Mouse (Mus musculus): ENCODE measurements at regions not wholly inside any gene's neighbourhood (a gene's known extent, or its start where the extent isn't known, plus 50 kb on each side); places are given as distances from the start of the nearest gene placed in this dataset.

GRCm38 (mm10) chr2:79510485-79511094 is 54.0 kb upstream of the Cerkl start:
- Histone ChIP-seq H3K36me3 (ENCODE audit: control insufficient read depth, insufficient read depth, low read length, poor library complexity, severe bottlenecking) (no peaks in the 10 kb centered on the region), H3K4me1 (ENCODE audit: control insufficient read depth in 2 of 2, insufficient read depth in 2 of 2, low read length in 2 of 2, poor library complexity in 1 of 2) (no peaks in the 10 kb centered on the region), H3K9me3 (ENCODE audit: control insufficient read depth, insufficient read depth, low read depth, low read length) (no peaks in the 10 kb centered on the region), H3K9ac (ENCODE audit: insufficient read depth, low read depth, low read length, poor library complexity, severe bottlenecking) (no peak overlapping the region), H3K27ac (ENCODE audit: insufficient read depth, low read depth, low read length, poor library complexity, severe bottlenecking) (no peak overlapping the region), H3K4me3 (ENCODE audit: insufficient read depth in 1 of 2, low read depth in 1 of 2, low read length in 2 of 2, poor library complexity in 1 of 2, severe bottlenecking in 1 of 2) (no peak overlapping the region)
- in situ Hi-C loops (cut with MboI; ENCODE audit: low sequenced_read_pairs in 2 of 2, unreplicated experiment in 2 of 2) = no loop called here
- TF ChIP-seq ZC3H11A (IDR thresholded peaks at IDR 0.05; ENCODE audit: borderline replicate concordance, low read depth, low read length) (no peak), CHD2 (IDR thresholded peaks at IDR 0.05; ENCODE audit: low read depth, low read length) (no peak), ZNF384 (IDR thresholded peaks at IDR 0.05; ENCODE audit: low read depth, low read length) (no peak), MAFK (IDR thresholded peaks at IDR 0.05; ENCODE audit: insufficient read depth, low read depth, low read length) (no peak), HCFC1 (IDR thresholded peaks at IDR 0.05; ENCODE audit: borderline replicate concordance, insufficient read depth, low read length) (no peak)
- DNase-seq (ENCODE audit: low read depth, low spot score) = no peak

- TF ChIP-seq HCFC1 (IDR thresholded peaks at IDR 0.05; ENCODE audit: borderline replicate concordance, insufficient read depth, low read length) = no peak
- TF ChIP-seq ZNF384 (IDR thresholded peaks at IDR 0.05; ENCODE audit: low read depth, low read length) = no peak
- no peak for TF ChIP-seq ZC3H11A (IDR thresholded peaks at IDR 0.05; ENCODE audit: borderline replicate concordance, low read depth, low read length)
- TF ChIP-seq CHD2 (IDR thresholded peaks at IDR 0.05; ENCODE audit: low read depth, low read length) = no peak
- Histone ChIP-seq H3K9ac (ENCODE audit: insufficient read depth, low read depth, low read length, poor library complexity, severe bottlenecking) (no peak overlapping the region), H3K27ac (ENCODE audit: insufficient read depth, low read depth, low read length, poor library complexity, severe bottlenecking) (no peak overlapping the region), H3K36me3 (ENCODE audit: control insufficient read depth, insufficient read depth, low read length, poor library complexity, severe bottlenecking) (no peaks in the 10 kb centered on the region), H3K4me1 (ENCODE audit: control insufficient read depth in 2 of 2, insufficient read depth in 2 of 2, low read length in 2 of 2, poor library complexity in 1 of 2) (no peaks in the 10 kb centered on the region), H3K9me3 (ENCODE audit: control insufficient read depth, insufficient read depth, low read depth, low read length) (no peaks in the 10 kb centered on the region), H3K4me3 (ENCODE audit: insufficient read depth in 1 of 2, low read depth in 1 of 2, low read length in 2 of 2, poor library complexity in 1 of 2, severe bottlenecking in 1 of 2) (no peak overlapping the region)
- in situ Hi-C loops (cut with MboI; ENCODE audit: low sequenced_read_pairs in 2 of 2, unreplicated experiment in 2 of 2) = no loop called here
- DNase-seq (ENCODE audit: low read depth, low spot score) = no peak
Measured at GRCm38 (mm10) chr2:79511108-79511507, 54.5 kb upstream of the Cerkl start.

- H3K9me3 ChIP-seq (ENCODE audit: control insufficient read depth, insufficient read depth, low read depth, low read length) = no peaks in the 10 kb centered on the region
- H3K4me3 ChIP-seq (ENCODE audit: insufficient read depth in 1 of 2, low read depth in 1 of 2, low read length in 2 of 2, poor library complexity in 1 of 2, severe bottlenecking in 1 of 2) = no peak overlapping the region
- no peak overlapping the region for H3K9ac ChIP-seq (ENCODE audit: insufficient read depth, low read depth, low read length, poor library complexity, severe bottlenecking)
- no peaks in the 10 kb centered on the region for H3K4me1 ChIP-seq (ENCODE audit: control insufficient read depth in 2 of 2, insufficient read depth in 2 of 2, low read length in 2 of 2, poor library complexity in 1 of 2)
- no peak overlapping the region for H3K27ac ChIP-seq (ENCODE audit: insufficient read depth, low read depth, low read length, poor library complexity, severe bottlenecking)
- H3K36me3 ChIP-seq (ENCODE audit: control insufficient read depth, insufficient read depth, low read length, poor library complexity, severe bottlenecking) = no peaks in the 10 kb centered on the region
- peak; percentile 41 for DNase-seq (ENCODE audit: low read depth, low spot score)
- TF ChIP-seq ZNF384 (IDR thresholded peaks at IDR 0.05; ENCODE audit: low read depth, low read length) (no peak), HCFC1 (IDR thresholded peaks at IDR 0.05; ENCODE audit: borderline replicate concordance, insufficient read depth, low read length) (no peak), CHD2 (IDR thresholded peaks at IDR 0.05; ENCODE audit: low read depth, low read length) (no peak), ZC3H11A (IDR thresholded peaks at IDR 0.05; ENCODE audit: borderline replicate concordance, low read depth, low read length) (peak; percentile 75), MAFK (IDR thresholded peaks at IDR 0.05; ENCODE audit: insufficient read depth, low read depth, low read length) (no peak)
- in situ Hi-C loops (cut with MboI; ENCODE audit: low sequenced_read_pairs in 2 of 2, unreplicated experiment in 2 of 2) = no loop called here
Measured at GRCm38 (mm10) chr2:79511676-79512323, 55.2 kb upstream of the Cerkl start.

- no peaks in the 10 kb centered on the region for H3K4me1 ChIP-seq (ENCODE audit: control insufficient read depth in 2 of 2, insufficient read depth in 2 of 2, low read length in 2 of 2, poor library complexity in 1 of 2)
- no peak overlapping the region for H3K27ac ChIP-seq (ENCODE audit: insufficient read depth, low read depth, low read length, poor library complexity, severe bottlenecking)
- no peaks in the 10 kb centered on the region for H3K9me3 ChIP-seq (ENCODE audit: control insufficient read depth, insufficient read depth, low read depth, low read length)
- H3K4me3 ChIP-seq (ENCODE audit: insufficient read depth in 1 of 2, low read depth in 1 of 2, low read length in 2 of 2, poor library complexity in 1 of 2, severe bottlenecking in 1 of 2) = no peak overlapping the region
- no peaks in the 10 kb centered on the region for H3K36me3 ChIP-seq (ENCODE audit: control insufficient read depth, insufficient read depth, low read length, poor library complexity, severe bottlenecking)
- no peak for TF ChIP-seq CHD2 (IDR thresholded peaks at IDR 0.05; ENCODE audit: low read depth, low read length)
- TF ChIP-seq ZNF384 (IDR thresholded peaks at IDR 0.05; ENCODE audit: low read depth, low read length) = no peak
- TF ChIP-seq ZC3H11A (IDR thresholded peaks at IDR 0.05; ENCODE audit: borderline replicate concordance, low read depth, low read length) = no peak
- TF ChIP-seq MAFK (IDR thresholded peaks at IDR 0.05; ENCODE audit: insufficient read depth, low read depth, low read length) = no peak
- no peak for TF ChIP-seq HCFC1 (IDR thresholded peaks at IDR 0.05; ENCODE audit: borderline replicate concordance, insufficient read depth, low read length)
- H3K9ac ChIP-seq (ENCODE audit: insufficient read depth, low read depth, low read length, poor library complexity, severe bottlenecking) = no peak overlapping the region
- DNase-seq (ENCODE audit: low read depth, low spot score) = no peak
- in situ Hi-C loops (cut with MboI; ENCODE audit: low sequenced_read_pairs in 2 of 2, unreplicated experiment in 2 of 2) = no loop called here
Measured at GRCm38 (mm10) chr2:79512374-79512773, 55.8 kb upstream of the Cerkl start.

Measured in ES-E14 (cell line).